Mouse (Mus musculus): Measurements from ENCODE around the gene C1s2. TPM values are rescaled to one million over a fixed set of nuclear protein-coding genes. Genes with fewer than 3 reads are reported as not detected.
"Not testable (repeated sequence)": the region's sequence is repeated elsewhere in the genome, so short reads cannot be mapped to it uniquely, and the experiment has no call there.

Gene C1s2
- 0.07 TPM in 1 of 2 replicates, not detected in the other for polyA plus RNA-seq (2015; fragmentation: Nextera tagmentation; extraction: Ambion mirVana)

- not testable (repeated sequence) for H3K27me3 ChIP-seq; H3K4me3 ChIP-seq; H3K9me3 ChIP-seq; H3K36me3 ChIP-seq; H3K27ac ChIP-seq; H3K4me1 ChIP-seq; H3K4me2 ChIP-seq; ATAC-seq (ENCODE audit: borderline replicate concordance, extremely low read depth, low FRiP score, low TSS enrichment); H3K9ac ChIP-seq
- WGBS, result 60% methylated on average over 2 of the region's 2 CpGs
These were observed at the start of gene C1s2 for GRCm38 (mm10) chr6:124635985-124636384. TSS of gene C1s2 (minus strand) at chr6:124636085.

GRCm38 (mm10) chr6:124683591-124684417, 47.9 kb upstream of the C1s2 start:
- peak; percentile 87 for ATAC-seq (ENCODE audit: borderline replicate concordance, extremely low read depth, low FRiP score, low TSS enrichment)
- H3K27ac ChIP-seq, result peak overlapping the region; percentile 72

GRCm38 (mm10) chr6:124682291-124682690, 46.4 kb upstream of the C1s2 start:
- Histone ChIP-seq H3K27ac (peak overlapping the region; percentile 72; the same call in 1 of the 2 replicates), H3K4me1 (peaks cover 19% of the 10 kb centered on the region)
- not testable (repeated sequence) for H3K27me3 ChIP-seq; H3K4me2 ChIP-seq; H3K4me3 ChIP-seq; H3K9me3 ChIP-seq; ATAC-seq (ENCODE audit: borderline replicate concordance, extremely low read depth, low FRiP score, low TSS enrichment); H3K9ac ChIP-seq; H3K36me3 ChIP-seq
- WGBS, result 68% methylated on average over 6 of the region's 6 CpGs

More at GRCm38 (mm10) chr6:124683591-124684417, 47.9 kb upstream of the C1s2 start:
- Histone ChIP-seq H3K36me3 (no peaks in the 10 kb centered on the region), H3K4me1 (peaks cover 19% of the 10 kb centered on the region), H3K27me3 (no peaks in the 10 kb centered on the region), H3K9ac (no peak overlapping the region), H3K9me3 (no peaks in the 10 kb centered on the region), H3K4me3 (no peak overlapping the region), H3K4me2 (no peak overlapping the region)
- WGBS, result 59% methylated on average over 14 of the region's 14 CpGs

- Histone ChIP-seq H3K27me3 (no peaks in the 10 kb centered on the region), H3K4me2 (no peak overlapping the region), H3K9ac (no peak overlapping the region), H3K4me1 (peaks cover 19% of the 10 kb centered on the region), H3K4me3 (no peak overlapping the region), H3K27ac (no peak overlapping the region), H3K9me3 (no peaks in the 10 kb centered on the region), H3K36me3 (peaks cover 6% of the 10 kb centered on the region)
- ATAC-seq (ENCODE audit: borderline replicate concordance, extremely low read depth, low FRiP score, low TSS enrichment), result no peak
- 83% methylated on average over 3 of the region's 3 CpGs for WGBS
These were observed 43.6 kb upstream of the C1s2 start for GRCm38 (mm10) chr6:124679486-124679885.

GRCm38 (mm10) chr6:124678769-124679168, 42.9 kb upstream of the C1s2 start:
- Histone ChIP-seq H3K9me3 (no peaks in the 10 kb centered on the region), H3K36me3 (peaks cover 12% of the 10 kb centered on the region), H3K27ac (no peak overlapping the region), H3K4me2 (no peak overlapping the region), H3K9ac (no peak overlapping the region), H3K4me3 (no peak overlapping the region), H3K4me1 (peaks cover 17% of the 10 kb centered on the region), H3K27me3 (no peaks in the 10 kb centered on the region)
- WGBS, result 90% methylated on average over 7 of the region's 7 CpGs
- ATAC-seq (ENCODE audit: borderline replicate concordance, extremely low read depth, low FRiP score, low TSS enrichment), result no peak

GRCm38 (mm10) chr6:124676171-124676570, 40.3 kb upstream of the C1s2 start:
- 76% methylated on average over 6 of the region's 6 CpGs for WGBS

DNA sequence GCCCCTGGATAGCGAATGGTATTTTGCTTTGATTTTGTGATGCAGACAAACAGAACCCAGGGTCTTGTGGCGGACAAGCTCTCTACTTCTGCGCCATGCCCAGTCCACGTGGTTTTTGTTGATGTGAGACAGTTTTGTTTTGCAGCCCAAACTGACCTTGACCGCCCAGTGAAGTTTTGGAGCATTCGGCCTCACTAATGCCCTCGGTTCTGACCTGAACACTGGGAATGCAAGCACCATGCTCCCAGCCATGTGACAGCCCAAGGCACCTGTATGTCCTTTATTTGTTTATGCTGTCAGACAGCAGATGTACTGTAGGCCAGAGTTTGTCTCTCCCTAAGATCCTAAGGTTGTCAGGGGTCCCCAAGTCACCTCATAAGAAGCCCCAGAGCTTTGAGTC, 38.7 kb upstream of the C1s2 start:
- H3K36me3 ChIP-seq, result peaks cover 12% of the 10 kb centered on the region
- 91% methylated on average over 7 of the region's 7 CpGs for WGBS
- H3K9me3 ChIP-seq, result no peaks in the 10 kb centered on the region
- no peak overlapping the region for H3K4me2 ChIP-seq
- H3K27ac ChIP-seq, result no peak overlapping the region
- H3K4me3 ChIP-seq, result no peak overlapping the region
- no peak for ATAC-seq (ENCODE audit: borderline replicate concordance, extremely low read depth, low FRiP score, low TSS enrichment)
- no peak overlapping the region for H3K9ac ChIP-seq
- H3K27me3 ChIP-seq, result no peaks in the 10 kb centered on the region
- H3K4me1 ChIP-seq, result no peaks in the 10 kb centered on the region

More at GRCm38 (mm10) chr6:124676171-124676570, 40.3 kb upstream of the C1s2 start:
- no peaks in the 10 kb centered on the region for H3K9me3 ChIP-seq
- no peak overlapping the region for H3K9ac ChIP-seq
- H3K4me3 ChIP-seq, result no peak overlapping the region
- no peaks in the 10 kb centered on the region for H3K27me3 ChIP-seq
- no peak overlapping the region for H3K27ac ChIP-seq
- H3K4me2 ChIP-seq, result no peak overlapping the region
- ATAC-seq (ENCODE audit: borderline replicate concordance, extremely low read depth, low FRiP score, low TSS enrichment), result no peak
- H3K4me1 ChIP-seq, result no peaks in the 10 kb centered on the region
- peaks cover 12% of the 10 kb centered on the region for H3K36me3 ChIP-seq

GRCm38 (mm10) chr6:124673619-124674018, 37.7 kb upstream of the C1s2 start:
- no peak for ATAC-seq (ENCODE audit: borderline replicate concordance, extremely low read depth, low FRiP score, low TSS enrichment)
- H3K9me3 ChIP-seq, result no peaks in the 10 kb centered on the region

DNA sequence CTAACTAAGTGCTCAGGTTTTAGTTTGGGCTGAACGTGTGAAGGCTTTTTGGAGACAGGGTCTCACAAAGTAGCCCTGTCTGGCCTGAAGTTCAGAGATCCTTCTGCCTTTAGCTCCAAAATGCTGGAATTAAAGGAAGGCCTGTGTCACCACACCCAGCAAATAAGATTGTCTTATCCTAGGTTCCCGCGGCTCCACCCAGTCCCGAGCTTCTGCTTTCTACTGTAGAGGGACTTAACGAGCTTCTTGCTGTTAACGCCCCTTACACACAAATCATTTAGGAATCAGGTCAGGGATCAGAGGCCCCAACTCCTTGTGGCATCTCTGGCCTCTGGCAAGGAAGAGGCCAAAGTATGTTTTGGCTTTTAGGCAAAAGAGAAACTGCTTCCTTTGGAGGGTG, 36.2 kb upstream of the C1s2 start:
- Histone ChIP-seq H3K4me3 (no peak overlapping the region), H3K4me2 (no peak overlapping the region), H3K36me3 (peaks cover 12% of the 10 kb centered on the region)

More at GRCm38 (mm10) chr6:124673619-124674018, 37.7 kb upstream of the C1s2 start:
- WGBS, result 87% methylated on average over 9 of the region's 9 CpGs
- no peak overlapping the region for H3K27ac ChIP-seq
- no peak overlapping the region for H3K4me3 ChIP-seq
- H3K4me1 ChIP-seq, result no peaks in the 10 kb centered on the region
- H3K4me2 ChIP-seq, result no peak overlapping the region
- no peaks in the 10 kb centered on the region for H3K27me3 ChIP-seq
- H3K36me3 ChIP-seq, result peaks cover 12% of the 10 kb centered on the region
- H3K9ac ChIP-seq, result no peak overlapping the region

DNA sequence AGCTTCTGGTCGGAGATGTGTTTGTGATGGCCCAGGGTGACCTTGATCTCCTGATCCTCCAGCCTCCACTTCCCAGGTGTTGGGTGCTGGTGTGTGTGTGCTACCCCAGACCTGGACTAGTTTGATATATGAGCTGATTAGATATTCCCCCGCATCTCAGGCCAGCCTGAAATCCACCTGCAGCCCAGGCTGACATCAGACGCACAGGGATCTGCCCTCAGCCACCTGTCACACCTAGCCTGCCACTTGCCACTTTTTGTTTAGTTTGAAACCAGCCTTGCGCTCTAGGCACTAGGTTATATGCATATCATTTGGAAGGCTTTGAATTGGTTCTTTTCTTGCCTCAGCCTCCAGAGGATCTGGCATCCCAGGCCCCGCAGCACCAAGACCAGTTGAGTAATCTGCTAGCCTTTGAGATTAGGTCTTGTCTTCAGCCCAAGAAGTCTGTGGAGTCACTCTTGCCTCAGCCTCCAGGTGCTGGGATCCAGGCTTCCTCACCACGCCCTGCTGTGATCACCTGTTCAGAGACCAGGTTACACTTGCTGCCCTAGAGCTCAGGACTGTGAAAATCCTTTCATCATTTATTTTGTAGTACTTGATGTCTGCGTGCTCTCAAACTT, 34.5 kb upstream of the C1s2 start:
- Histone ChIP-seq H3K4me1 (no peaks in the 10 kb centered on the region), H3K9me3 (no peaks in the 10 kb centered on the region), H3K4me2 (no peak overlapping the region), H3K27ac (no peak overlapping the region), H3K4me3 (no peak overlapping the region), H3K36me3 (peaks cover 12% of the 10 kb centered on the region), H3K27me3 (no peaks in the 10 kb centered on the region), H3K9ac (no peak overlapping the region)
- 89% methylated on average over 7 of the region's 7 CpGs for WGBS
- no peak for ATAC-seq (ENCODE audit: borderline replicate concordance, extremely low read depth, low FRiP score, low TSS enrichment)

More for the DNA sequence above, 36.2 kb upstream of the C1s2 start:
- Histone ChIP-seq H3K9me3 (no peaks in the 10 kb centered on the region), H3K27ac (no peak overlapping the region), H3K4me1 (no peaks in the 10 kb centered on the region), H3K9ac (no peak overlapping the region), H3K27me3 (no peaks in the 10 kb centered on the region)
- 58% methylated on average over 6 of the region's 6 CpGs for WGBS
- no peak for ATAC-seq (ENCODE audit: borderline replicate concordance, extremely low read depth, low FRiP score, low TSS enrichment)

DNA sequence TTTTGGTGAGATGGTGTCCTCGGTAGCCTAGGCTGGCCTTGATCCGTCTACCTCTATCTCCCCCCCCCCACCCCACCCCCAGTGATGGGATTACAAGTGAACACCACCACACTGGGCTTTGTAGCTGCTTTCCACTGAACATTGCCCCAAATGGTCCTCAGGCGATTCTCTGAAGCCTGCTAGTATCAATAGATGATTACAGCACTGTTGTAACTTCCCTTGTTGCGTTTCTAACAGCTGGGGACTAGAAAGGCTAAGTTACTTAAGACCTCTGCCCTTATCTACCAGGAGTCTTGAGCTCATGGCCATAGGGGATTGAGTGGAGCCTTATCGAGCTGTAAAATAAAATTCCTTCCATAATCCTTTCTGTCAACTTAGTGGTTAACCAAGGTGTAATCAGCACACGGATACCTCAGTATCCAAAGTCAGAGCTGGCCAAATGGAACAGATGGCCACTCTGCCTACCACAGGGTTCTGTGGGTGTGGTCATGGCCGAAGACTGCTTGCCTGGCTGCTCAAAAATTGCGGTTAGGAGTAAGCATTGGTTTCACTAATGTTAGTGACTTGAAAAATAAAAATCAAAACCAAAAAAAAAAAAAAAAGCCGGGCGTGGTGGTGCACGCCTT, 33.5 kb upstream of the C1s2 start:
- Histone ChIP-seq H3K4me2 (no peak overlapping the region), H3K36me3 (peaks cover 4% of the 10 kb centered on the region; the same call in 1 of the 2 replicates), H3K4me1 (peaks cover under 1% of the 10 kb centered on the region), H3K9ac (no peak overlapping the region), H3K9me3 (no peaks in the 10 kb centered on the region), H3K27ac (no peak overlapping the region), H3K27me3 (no peaks in the 10 kb centered on the region), H3K4me3 (no peak overlapping the region)
- no peak for ATAC-seq (ENCODE audit: borderline replicate concordance, extremely low read depth, low FRiP score, low TSS enrichment)
- WGBS, result 86% methylated on average over 11 of the region's 11 CpGs

DNA sequence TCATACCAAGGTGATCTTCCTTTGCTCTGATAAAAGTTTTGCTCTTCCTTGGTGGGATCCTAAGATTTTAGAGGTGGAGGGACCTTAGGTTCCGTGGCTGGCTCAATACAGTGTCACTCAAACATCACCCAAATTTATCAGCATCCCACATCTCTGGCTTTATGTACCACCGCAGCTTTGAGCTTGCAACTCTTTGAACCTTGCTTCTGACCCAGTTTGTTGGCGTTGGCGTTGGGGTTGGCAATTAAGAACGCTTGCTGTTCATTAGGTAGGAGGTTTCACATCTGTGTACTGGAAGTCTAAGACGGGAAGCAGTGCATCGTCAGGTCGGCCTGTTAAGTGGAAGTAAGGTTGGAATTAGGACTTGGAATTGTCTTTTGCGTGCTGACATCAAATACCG, 29.1 kb upstream of the C1s2 start:
- Histone ChIP-seq H3K27me3 (no peaks in the 10 kb centered on the region), H3K4me2 (no peak overlapping the region), H3K27ac (no peak overlapping the region), H3K4me1 (peaks cover 16% of the 10 kb centered on the region), H3K9ac (no peak overlapping the region), H3K4me3 (no peak overlapping the region), H3K36me3 (no peaks in the 10 kb centered on the region), H3K9me3 (no peaks in the 10 kb centered on the region)
- WGBS, result 91% methylated on average over 10 of the region's 10 CpGs
- ATAC-seq (ENCODE audit: borderline replicate concordance, extremely low read depth, low FRiP score, low TSS enrichment), result no peak

All from lung, embryonic 15.5 days (tissue).